Mouse (Mus musculus): ENCODE data around the gene Ptpdc1.
A peak's percentile ranks its signal among the peaks of the same experiment; 100 is the strongest.

- TF ChIP-seq EP300 (IDR thresholded peaks at IDR 0.05; ENCODE audit: low read depth): no peak
- peak; percentile 91 for TF ChIP-seq CTCF (IDR thresholded peaks at IDR 0.05; ENCODE audit: low read depth)
Observed at GRCm38 (mm10) chr13:48572127-48572526, 53.3 kb downstream of the Ptpdc1 start.

All from liver, postnatal 0 days (tissue).